Mouse (Mus musculus): ENCODE measurements around the gene Tmem256. TPM values are rescaled to one million over a fixed set of nuclear protein-coding genes. Genes with fewer than 3 reads are reported as not detected.

Gene Tmem256
- polyA plus RNA-seq (2015; fragmentation: Nextera tagmentation; extraction: Ambion mirVana): 321 and 416 TPM in 2 replicates

GRCm38 (mm10) chr11:69837952-69838713, at the start of gene Tmem256:
Tmem256 (plus strand) TSS chr11:69838514.
- no peaks in the 10 kb centered on the region for H3K27me3 ChIP-seq
- peak within 1 kb of the TSS; percentile 97 for H3K9ac ChIP-seq
- no peaks in the 10 kb centered on the region for H3K9me3 ChIP-seq
- peaks cover 39% of the 10 kb centered on the region for H3K4me1 ChIP-seq (replicated peaks)
- ATAC-seq (ENCODE audit: low read depth): peak; percentile 92
- WGBS: under 1% methylated on average over 34 of the region's 34 CpGs
- peak within 1 kb of the TSS; percentile 93 for H3K4me3 ChIP-seq
- H3K4me2 ChIP-seq: peak within 1 kb of the TSS; percentile 99
- peak within 1 kb of the TSS; percentile 98 for H3K27ac ChIP-seq (replicated peaks)
- peaks cover 7% of the 10 kb centered on the region for H3K36me3 ChIP-seq

GRCm38 (mm10) chr11:69789431-69789830, 48.9 kb upstream of the Tmem256 start:
- Histone ChIP-seq H3K4me3 (no peak overlapping the region), H3K27me3 (peaks cover 27% of the 10 kb centered on the region), H3K4me1 (replicated peaks) (no peaks in the 10 kb centered on the region), H3K27ac (replicated peaks) (no peak overlapping the region), H3K9ac (no peak overlapping the region), H3K4me2 (no peak overlapping the region), H3K9me3 (no peaks in the 10 kb centered on the region), H3K36me3 (no peaks in the 10 kb centered on the region)
- no peak for ATAC-seq (ENCODE audit: low read depth)
- WGBS: 72% methylated on average over 5 of the region's 5 CpGs

- 72% methylated on average over 5 of the region's 5 CpGs for WGBS
- Histone ChIP-seq H3K4me3 (no peak overlapping the region), H3K36me3 (no peaks in the 10 kb centered on the region), H3K27me3 (peaks cover 34% of the 10 kb centered on the region), H3K9ac (no peak overlapping the region), H3K4me2 (no peak overlapping the region), H3K9me3 (no peaks in the 10 kb centered on the region), H3K27ac (replicated peaks) (no peak overlapping the region), H3K4me1 (replicated peaks) (peaks cover 12% of the 10 kb centered on the region)
- ATAC-seq (ENCODE audit: low read depth): no peak
Measured at GRCm38 (mm10) chr11:69791420-69791819, 46.9 kb upstream of the Tmem256 start.

GRCm38 (mm10) chr11:69793429-69793828, 44.9 kb upstream of the Tmem256 start:
- no peak for ATAC-seq (ENCODE audit: low read depth)
- Histone ChIP-seq H3K27ac (replicated peaks) (no peak overlapping the region), H3K36me3 (0 out of 2 replicates have a peak, but pooled peaks cover 4% of the 10 kb centered on the region), H3K27me3 (peaks cover 51% of the 10 kb centered on the region), H3K9me3 (no peaks in the 10 kb centered on the region), H3K4me1 (replicated peaks) (peaks cover 17% of the 10 kb centered on the region), H3K4me3 (no peak overlapping the region), H3K4me2 (no peak overlapping the region), H3K9ac (no peak overlapping the region)
- WGBS: 69% methylated on average over 5 of the region's 5 CpGs

- WGBS: 2% methylated on average over 52 of the region's 52 CpGs
- Histone ChIP-seq H3K36me3 (0 out of 2 replicates have a peak, but pooled peaks cover 4% of the 10 kb centered on the region), H3K27ac (replicated peaks) (0 out of 2 replicates have a peak within 1 kb of the TSS, but pooled peaks have one; percentile 14), H3K9me3 (no peaks in the 10 kb centered on the region), H3K4me1 (replicated peaks) (peaks cover 35% of the 10 kb centered on the region), H3K4me2 (peak within 1 kb of the TSS; percentile 67), H3K4me3 (peak within 1 kb of the TSS; percentile 42), H3K27me3 (peaks cover 51% of the 10 kb centered on the region), H3K9ac (peak within 1 kb of the TSS; percentile 51)
- ATAC-seq (ENCODE audit: low read depth): peak; percentile 89
Measured at GRCm38 (mm10) chr11:69795168-69795982, 42.9 kb upstream of the Tmem256 start, which contains the start of gene Chrnb1. Chrnb1 (minus strand) TSS chr11:69795943.

- H3K4me1 ChIP-seq (replicated peaks): peaks cover 39% of the 10 kb centered on the region
- H3K27me3 ChIP-seq: peaks cover 51% of the 10 kb centered on the region
- H3K9me3 ChIP-seq: no peaks in the 10 kb centered on the region
- ATAC-seq (ENCODE audit: low read depth): no peak
- peak overlapping the region; percentile 67 for H3K4me2 ChIP-seq
- 3% methylated on average over 13 of the region's 13 CpGs for WGBS
- 0 out of 2 replicates have a peak, but pooled peaks cover 4% of the 10 kb centered on the region for H3K36me3 ChIP-seq
- peak overlapping the region; percentile 42 for H3K4me3 ChIP-seq
- peak overlapping the region; percentile 51 for H3K9ac ChIP-seq
- no peak overlapping the region for H3K27ac ChIP-seq (replicated peaks)
Measured at GRCm38 (mm10) chr11:69795983-69796435, 42.3 kb upstream of the Tmem256 start.

GRCm38 (mm10) chr11:69797924-69798323, 40.4 kb upstream of the Tmem256 start:
- WGBS: 67% methylated on average over 7 of the region's 7 CpGs
- no peak overlapping the region for H3K27ac ChIP-seq (replicated peaks)
- H3K36me3 ChIP-seq: 0 out of 2 replicates have a peak, but pooled peaks cover 4% of the 10 kb centered on the region
- peaks cover 58% of the 10 kb centered on the region for H3K4me1 ChIP-seq (replicated peaks)
- H3K9me3 ChIP-seq: no peaks in the 10 kb centered on the region
- peaks cover 42% of the 10 kb centered on the region for H3K27me3 ChIP-seq
- no peak overlapping the region for H3K4me3 ChIP-seq
- ATAC-seq (ENCODE audit: low read depth): no peak
- no peak overlapping the region for H3K9ac ChIP-seq
- H3K4me2 ChIP-seq: no peak overlapping the region

- 14% methylated on average over 12 of the region's 12 CpGs for WGBS
- H3K27ac ChIP-seq (replicated peaks): peak overlapping the region; percentile 94
- H3K27me3 ChIP-seq: peaks cover 35% of the 10 kb centered on the region
- H3K9ac ChIP-seq: peak overlapping the region; percentile 82
- peaks cover 74% of the 10 kb centered on the region for H3K4me1 ChIP-seq (replicated peaks)
- H3K36me3 ChIP-seq: 0 out of 2 replicates have a peak, but pooled peaks cover 4% of the 10 kb centered on the region
- H3K9me3 ChIP-seq: no peaks in the 10 kb centered on the region
- ATAC-seq (ENCODE audit: low read depth): no peak
- peak overlapping the region; percentile 60 for H3K4me3 ChIP-seq
- H3K4me2 ChIP-seq: peak overlapping the region; percentile 96
Measured at GRCm38 (mm10) chr11:69799394-69800137, 38.7 kb upstream of the Tmem256 start.

- H3K36me3 ChIP-seq: 0 out of 2 replicates have a peak, but pooled peaks cover 4% of the 10 kb centered on the region
- H3K4me2 ChIP-seq: peak overlapping the region; percentile 96
- H3K27ac ChIP-seq (replicated peaks): peak overlapping the region; percentile 94
- WGBS: under 1% methylated on average over 11 of the region's 11 CpGs
- peaks cover 79% of the 10 kb centered on the region for H3K4me1 ChIP-seq (replicated peaks)
- H3K9me3 ChIP-seq: no peaks in the 10 kb centered on the region
- ATAC-seq (ENCODE audit: low read depth): peak; percentile 12; the same call in 1 of the 2 replicates
- peak overlapping the region; percentile 82 for H3K9ac ChIP-seq
- H3K4me3 ChIP-seq: peak overlapping the region; percentile 60
- H3K27me3 ChIP-seq: peaks cover 39% of the 10 kb centered on the region
Measured at GRCm38 (mm10) chr11:69800138-69800391, 38.2 kb upstream of the Tmem256 start.

GRCm38 (mm10) chr11:69800392-69801197, 37.7 kb upstream of the Tmem256 start:
- Histone ChIP-seq H3K4me3 (peak overlapping the region; percentile 60), H3K4me2 (peak overlapping the region; percentile 96), H3K27me3 (peaks cover 44% of the 10 kb centered on the region), H3K36me3 (0 out of 2 replicates have a peak, but pooled peaks cover 4% of the 10 kb centered on the region), H3K4me1 (replicated peaks) (peaks cover 78% of the 10 kb centered on the region), H3K9me3 (no peaks in the 10 kb centered on the region), H3K9ac (peak overlapping the region; percentile 82), H3K27ac (replicated peaks) (peak overlapping the region; percentile 94)
- under 1% methylated on average over 36 of the region's 36 CpGs for WGBS
- ATAC-seq (ENCODE audit: low read depth): peak; percentile 72

All from neural tube, embryonic 13.5 days (tissue).